Mouse (Mus musculus) ES-E14 (cell line): ENCODE data around the gene Unc79.

Source experiments
- CHD2 ChIP-seq: IDR thresholded peaks from 2 replicates; pipeline ENCODE4 v1.6.1; 2014; ENCODE audit warnings: mild to moderate bottlenecking, low read depth, low read length, inconsistent platforms
- HCFC1 ChIP-seq: IDR thresholded peaks from 2 replicates; pipeline ENCODE4 v1.6.1; 2012; ENCODE audit warnings: low read length, inconsistent platforms, borderline replicate concordance; ENCODE audit not compliant: insufficient read depth
- MAFK ChIP-seq: IDR thresholded peaks from 2 replicates; pipeline ENCODE4 v1.6.1; 2014; ENCODE audit warnings: mild to moderate bottlenecking, low read depth, low read length, inconsistent platforms; ENCODE audit not compliant: insufficient read depth
- ZC3H11A ChIP-seq: IDR thresholded peaks from 2 replicates; pipeline ENCODE4 v1.6.1; 2012; ENCODE audit warnings: low read depth, mild to moderate bottlenecking, inconsistent platforms, low read length, borderline replicate concordance
- ZNF384 ChIP-seq: IDR thresholded peaks from 2 replicates; pipeline ENCODE4 v1.6.1; 2012; ENCODE audit warnings: low read depth, low read length, inconsistent platforms

- no peak for TF ChIP-seq ZNF384
- TF ChIP-seq ZC3H11A, result no peak
- TF ChIP-seq CHD2, result no peak
- TF ChIP-seq HCFC1, result no peak
- TF ChIP-seq MAFK, result no peak
Observed at GRCm38 (mm10) chr12:102981543-102981942, 32.9 kb downstream of the Unc79 start.
